Mouse (Mus musculus) brain, embryonic 14.5 days (tissue): ENCODE measurements around the gene D130043K22Rik.

Source experiments
- CTCF ChIP-seq: fragments of 200-500 bp; IDR thresholded peaks from 2 replicates; pipeline ENCODE4 v1.5.1; 2012; ENCODE audit warnings: inconsistent platforms, mild to moderate bottlenecking, moderate library complexity, borderline replicate concordance; ENCODE audit not compliant: insufficient read depth, insufficient read length; ENCODE audit errors: extremely low read depth
- POLR2A ChIP-seq: fragments of 200-500 bp; IDR thresholded peaks from 2 replicates; pipeline ENCODE4 v1.6.1; 2012; ENCODE audit warnings: mild to moderate bottlenecking, inconsistent platforms, borderline replicate concordance; ENCODE audit not compliant: poor library complexity, insufficient read depth, insufficient read length, severe bottlenecking; ENCODE audit errors: extremely low read depth

- TF ChIP-seq CTCF (no peak), POLR2A (no peak)
Measured at GRCm38 (mm10) chr13:24839831-24840230, 5.1 kb upstream of the D130043K22Rik start.
